Mouse (Mus musculus): ENCODE measurements around the gene Nsg2.

DNA sequence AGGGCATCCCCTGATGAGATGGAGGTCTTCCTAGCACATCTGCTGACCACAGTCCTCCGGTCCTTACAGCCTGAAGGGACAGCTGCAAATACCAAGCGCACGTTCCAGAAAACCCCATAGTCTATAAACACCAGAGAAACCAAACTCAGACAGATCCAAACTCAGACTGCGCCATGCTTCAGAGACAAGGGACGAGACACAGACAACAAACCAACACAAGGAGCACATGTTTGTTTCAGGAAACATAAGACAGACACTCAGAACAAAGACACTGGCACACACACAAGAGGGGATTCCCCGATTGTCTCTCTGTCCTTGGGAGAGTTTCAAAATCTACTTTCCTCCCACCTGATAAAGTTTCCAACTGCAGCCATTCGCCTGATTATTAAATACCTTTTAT lies 18.4 kb upstream of the Nsg2 start:
- TF ChIP-seq NANOG (IDR thresholded peaks at IDR 0.05; ENCODE audit: borderline replicate concordance, low read length) (no peak), CTCF (conservative IDR thresholded peaks at IDR 0.05; ENCODE audit: low read length) (no peak)

All from E14TG2a.4 (cell line).